24 mouse cellular contexts compared by ENCODE assay signal in genomic region chr6:100668858-100669257, GRCm38 (mm10). TPM values are rescaled to one million over a fixed set of nuclear protein-coding genes. Genes with fewer than 3 reads are reported as not detected.
"Had no signal": no experiment of that assay in that cellular context is flagged by ENCODE, and none has a peak within 500 bp of the region (broad histone marks: within the 10 kb centered on the region; RNA-seq: fewer than 3 reads in every experiment).

No protein-coding gene starts in this region.

- DNase-seq: kidney, adult 11 months; kidney, adult 8-10 months; kidney, postnatal 10 days; kidney, postnatal 36 days; layer of hippocampus, postnatal 36 days; lung, adult 2 months; lung, postnatal 14 days; lung, postnatal 4 days; midbrain, embryonic 14.5 days; right cerebral cortex, adult 18-20 months; right cerebral cortex, postnatal 14 days; right cerebral cortex, postnatal 4 days; thymus, adult 18-20 months; thymus, postnatal 36 days had no signal

- H3K27me3 ChIP-seq: neural tube, embryonic 12.5 days; neural tube, embryonic 15.5 days had no signal

- H3K9ac ChIP-seq: kidney, embryonic 15.5 days; limb, embryonic 13.5 days; liver, embryonic 14.5 days; neural tube, embryonic 12.5 days; neural tube, embryonic 15.5 days had no signal

- H3K27ac ChIP-seq: kidney, embryonic 15.5 days; left cerebral cortex, adult 2 months; limb, embryonic 13.5 days; liver, embryonic 14.5 days; neural tube, embryonic 12.5 days; neural tube, embryonic 15.5 days; stomach, postnatal 0 days had no signal

- H3K4me2 ChIP-seq: kidney, embryonic 15.5 days; limb, embryonic 13.5 days; midbrain, embryonic 11.5 days; neural tube, embryonic 12.5 days; neural tube, embryonic 15.5 days had no signal

- H3K4me3 ChIP-seq: kidney, embryonic 15.5 days; left cerebral cortex, adult 2 months; limb, embryonic 13.5 days; neural tube, embryonic 12.5 days; neural tube, embryonic 15.5 days had no signal

- H3K9me3 ChIP-seq: kidney, embryonic 15.5 days; limb, embryonic 13.5 days; neural tube, embryonic 12.5 days; neural tube, embryonic 15.5 days had no signal

RNA-seq across cellular contexts. Expression of gene Gxylt2, which starts 35.7 kb away (rescaled TPM):
- total RNA-seq: megakaryocyte progenitor cell, adult 5-6 weeks had no signal
- polyA plus RNA-seq: liver, adult 2 months had no signal
